Mouse (Mus musculus): ENCODE data around the gene Gm6169. TPM values are rescaled to one million over a fixed set of nuclear protein-coding genes. Genes with fewer than 3 reads are reported as not detected.

Gm6169 gene
- total and polyA plus RNA-seq, 3 experiments: 3.9 to 17.6 (median 4.4) TPM

- H3K27ac ChIP-seq (ENCODE audit: insufficient read depth, low read depth): no peak overlapping the region
- H3K9ac ChIP-seq (ENCODE audit: insufficient read depth, low read depth): no peak overlapping the region
- H3K9me3 ChIP-seq (replicated peaks; ENCODE audit: low read length): no peaks in the 10 kb centered on the region
- in situ Hi-C loops (cut with MboI; ENCODE audit: low pct_ligation_motif_present, low pct_unique_long_range_greater_than_20kb, low sequenced_read_pairs): no loop called here
- H3K4me3 ChIP-seq (replicated peaks in 1 of 3; ENCODE audit: low read depth in 2 of 3, low read length in 2 of 3, poor library complexity in 1 of 3): no peak overlapping the region
- dilution Hi-C loops (cut with MboI; ENCODE audit: extremely low pct_ligation_motif_present, extremely low pct_unique_long_range_greater_than_20kb, low sequenced_read_pairs): no loop called here
- no peaks in the 10 kb centered on the region for H3K36me3 ChIP-seq (replicated peaks in 1 of 2; ENCODE audit: control insufficient read depth in 1 of 2, insufficient read depth in 1 of 2, low read length in 1 of 2)
- H3K79me2 ChIP-seq (replicated peaks; ENCODE audit: control insufficient read depth, extremely low read depth, insufficient read depth, poor library complexity, severe bottlenecking): no peaks in the 10 kb centered on the region
- peak; percentile 1 for DNase-seq (ENCODE audit: extremely low read depth)
- peaks cover 0 to 4% of the 10 kb centered on the region in 2 experiments; a peak in 2 of 4 replicates for H3K4me1 ChIP-seq (ENCODE audit: control insufficient read depth in 1 of 2, insufficient read depth in 2 of 2)
- no peak overlapping the region for H3K4me2 ChIP-seq (ENCODE audit: insufficient read depth, low read depth, poor library complexity, severe bottlenecking)
- no peak for TF ChIP-seq MXI1 (IDR thresholded peaks at IDR 0.05; ENCODE audit: low read depth, low read length)
- no peak for TF ChIP-seq ZC3H11A (IDR thresholded peaks at IDR 0.05; ENCODE audit: low read depth, low read length)
- TF ChIP-seq MEF2A (IDR thresholded peaks at IDR 0.05; ENCODE audit: borderline replicate concordance, low read depth, low read length): no peak
- no peak for TF ChIP-seq MAFK (IDR thresholded peaks at IDR 0.05; ENCODE audit: insufficient replicate concordance, low read length)
- TF ChIP-seq NRF1 (IDR thresholded peaks at IDR 0.05; ENCODE audit: low read depth, low read length): no peak
- peak in 1 of 2 experiments; percentile 11; a peak in 1 of 4 replicates for TF ChIP-seq CTCF (conservative IDR thresholded peaks at IDR 0.05 in 1 of 2, IDR thresholded peaks at IDR 0.05 in 1 of 2; ENCODE audit: low read depth in 2 of 2, low read length in 2 of 2)
- no peak for TF ChIP-seq RCOR1 (conservative IDR thresholded peaks at IDR 0.05; ENCODE audit: low read depth, low read length)
- no peak for TF ChIP-seq CHD2 (IDR thresholded peaks at IDR 0.05; ENCODE audit: low read length)
- H3K27me3 ChIP-seq (replicated peaks): no peaks in the 10 kb centered on the region
Observed at GRCm38 (mm10) chr13:97095726-97096125, 3.3 kb downstream of the Gm6169 start.

- dilution Hi-C loops (cut with MboI; ENCODE audit: extremely low pct_ligation_motif_present, extremely low pct_unique_long_range_greater_than_20kb, low sequenced_read_pairs): no loop called here
Observed at GRCm38 (mm10) chr13:97088183-97088582, 10.9 kb downstream of the Gm6169 start.

GRCm38 (mm10) chr13:97087421-97087820, 11.6 kb downstream of the Gm6169 start:
- Histone ChIP-seq H3K27ac (ENCODE audit: insufficient read depth, low read depth) (no peak overlapping the region), H3K79me2 (replicated peaks; ENCODE audit: control insufficient read depth, extremely low read depth, insufficient read depth, poor library complexity, severe bottlenecking) (no peaks in the 10 kb centered on the region), H3K27me3 (replicated peaks) (no peaks in the 10 kb centered on the region), H3K4me2 (ENCODE audit: insufficient read depth, low read depth, poor library complexity, severe bottlenecking) (no peak overlapping the region), H3K4me3 (replicated peaks in 1 of 3; ENCODE audit: low read depth in 2 of 3, low read length in 2 of 3, poor library complexity in 1 of 3) (no peak overlapping the region), H3K4me1 (ENCODE audit: control insufficient read depth in 1 of 2, insufficient read depth in 2 of 2) (no peaks in the 10 kb centered on the region), H3K9me3 (replicated peaks; ENCODE audit: low read length) (no peaks in the 10 kb centered on the region), H3K9ac (ENCODE audit: insufficient read depth, low read depth) (no peak overlapping the region), H3K36me3 (replicated peaks in 1 of 2; ENCODE audit: control insufficient read depth in 1 of 2, insufficient read depth in 1 of 2, low read length in 1 of 2) (no peaks in the 10 kb centered on the region)
- in situ Hi-C loops (cut with MboI; ENCODE audit: low pct_ligation_motif_present, low pct_unique_long_range_greater_than_20kb, low sequenced_read_pairs) (no loop called here), dilution Hi-C loops (cut with MboI; ENCODE audit: extremely low pct_ligation_motif_present, extremely low pct_unique_long_range_greater_than_20kb, low sequenced_read_pairs) (no loop called here)
- DNase-seq (ENCODE audit: extremely low read depth): no peak
- no peak for TF ChIP-seq ZMIZ1 (IDR thresholded peaks at IDR 0.05; ENCODE audit: low read depth, low read length)
- TF ChIP-seq POLR2A (IDR thresholded peaks at IDR 0.05; ENCODE audit: low read depth, low read length): no peak
- no peak for TF ChIP-seq RCOR1 (conservative IDR thresholded peaks at IDR 0.05; ENCODE audit: low read depth, low read length)

More at GRCm38 (mm10) chr13:97088183-97088582, 10.9 kb downstream of the Gm6169 start:
- TF ChIP-seq USF1 (IDR thresholded peaks at IDR 0.05; ENCODE audit: low read depth, low read length) (no peak), BHLHE40 (IDR thresholded peaks at IDR 0.05; ENCODE audit: low read depth, low read length) (no peak), UBTF (IDR thresholded peaks at IDR 0.05; ENCODE audit: low read depth, low read length) (no peak), MXI1 (IDR thresholded peaks at IDR 0.05; ENCODE audit: low read depth, low read length) (no peak), JUND (conservative IDR thresholded peaks at IDR 0.05; ENCODE audit: low read depth, low read length) (no peak), RAD21 (IDR thresholded peaks at IDR 0.05; ENCODE audit: low read depth, low read length) (no peak), E2F4 (IDR thresholded peaks at IDR 0.05; ENCODE audit: insufficient replicate concordance, low read depth, low read length) (no peak), TBP (conservative IDR thresholded peaks at IDR 0.05; ENCODE audit: low read depth, low read length) (no peak), EP300 (IDR thresholded peaks at IDR 0.05; ENCODE audit: low read length) (no peak)
- H3K9ac ChIP-seq (ENCODE audit: insufficient read depth, low read depth): no peak overlapping the region
- H3K9me3 ChIP-seq (replicated peaks; ENCODE audit: low read length): no peaks in the 10 kb centered on the region
- no peak overlapping the region for H3K4me3 ChIP-seq (replicated peaks in 1 of 3; ENCODE audit: low read depth in 2 of 3, low read length in 2 of 3, poor library complexity in 1 of 3)
- in situ Hi-C loops (cut with MboI; ENCODE audit: low pct_ligation_motif_present, low pct_unique_long_range_greater_than_20kb, low sequenced_read_pairs): no loop called here
- no peaks in the 10 kb centered on the region for H3K4me1 ChIP-seq (ENCODE audit: control insufficient read depth in 1 of 2, insufficient read depth in 2 of 2)
- no peak overlapping the region for H3K27ac ChIP-seq (ENCODE audit: insufficient read depth, low read depth)
- no peaks in the 10 kb centered on the region for H3K79me2 ChIP-seq (replicated peaks; ENCODE audit: control insufficient read depth, extremely low read depth, insufficient read depth, poor library complexity, severe bottlenecking)
- no peaks in the 10 kb centered on the region for H3K27me3 ChIP-seq (replicated peaks)
- H3K4me2 ChIP-seq (ENCODE audit: insufficient read depth, low read depth, poor library complexity, severe bottlenecking): no peak overlapping the region
- H3K36me3 ChIP-seq (replicated peaks in 1 of 2; ENCODE audit: control insufficient read depth in 1 of 2, insufficient read depth in 1 of 2, low read length in 1 of 2): no peaks in the 10 kb centered on the region
- DNase-seq (ENCODE audit: extremely low read depth): no peak

Data from CH12.LX (cell line).